Mouse (Mus musculus): ENCODE measurements at regions not wholly inside any gene's neighbourhood (a gene's known extent, or its start where the extent isn't known, plus 50 kb on each side); places are given as distances from the start of the nearest gene placed in this dataset.

DNA sequence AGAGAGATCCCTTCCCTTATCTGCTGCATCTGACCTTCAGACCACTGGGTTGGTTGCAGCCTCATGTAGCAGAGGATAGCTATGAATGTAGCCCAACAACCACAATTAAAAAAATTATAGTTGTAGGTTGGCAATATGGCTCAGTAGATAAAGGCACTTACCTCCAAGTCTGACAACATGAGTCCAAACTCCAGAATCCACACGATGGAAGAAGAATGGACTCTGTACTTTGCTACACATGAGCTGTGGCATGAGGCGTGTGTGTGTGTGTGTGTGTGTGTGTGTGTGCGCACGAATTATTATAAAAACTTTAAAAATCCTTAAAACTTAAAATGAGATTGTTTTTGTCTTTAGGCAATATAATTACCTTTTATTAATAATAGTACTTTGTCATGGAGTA lies 163.2 kb upstream of the Pik3r1 start:
- ATAC-seq (ENCODE audit: poor library complexity, severe bottlenecking) = no peak

DNA sequence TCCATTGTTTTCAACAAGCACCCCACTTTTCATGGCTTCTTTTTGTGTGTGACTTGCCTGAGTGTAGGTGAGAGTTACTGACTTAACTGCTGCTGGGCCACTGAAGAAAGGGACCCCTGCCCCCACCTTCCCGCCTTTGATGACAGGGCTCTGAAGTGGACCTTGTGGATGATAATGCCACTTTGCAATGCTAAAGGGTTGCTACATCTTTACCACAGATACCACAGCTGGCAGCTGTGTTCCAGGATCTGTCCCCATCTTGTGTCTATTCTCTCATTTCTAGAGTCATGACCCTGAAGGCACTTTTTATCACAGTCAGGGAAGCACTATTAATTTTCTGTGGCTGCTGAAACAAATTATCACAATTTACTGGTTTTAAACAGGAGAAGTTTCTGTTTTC lies 163.9 kb upstream of the Pik3r1 start:
- peak; percentile 66 for ATAC-seq (ENCODE audit: poor library complexity, severe bottlenecking)

DNA sequence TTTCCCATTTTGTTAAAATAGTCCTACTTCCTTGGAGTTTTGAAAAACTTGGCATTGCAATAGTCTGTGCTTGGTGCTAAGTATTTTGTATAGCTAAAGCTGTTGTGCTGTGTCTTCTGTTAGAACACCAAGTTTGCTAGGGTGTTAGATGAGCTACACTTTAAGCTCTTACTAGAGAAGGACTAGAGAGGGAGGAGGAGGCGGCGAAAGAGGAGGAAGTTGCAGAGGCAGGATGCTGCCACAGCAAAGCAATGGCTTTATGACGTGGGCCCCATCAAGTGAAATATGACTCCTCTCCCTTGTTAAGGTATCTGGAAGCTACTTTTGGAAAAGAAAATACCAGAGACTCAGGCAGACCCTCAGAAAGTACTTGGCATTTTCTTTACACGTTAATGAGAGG lies 167.8 kb upstream of the Pik3r1 start:
- ATAC-seq (ENCODE audit: poor library complexity, severe bottlenecking) = peak; percentile 47

- ATAC-seq (ENCODE audit: poor library complexity, severe bottlenecking) = no peak
These were observed 186.5 kb upstream of the Pik3r1 start for GRCm38 (mm10) chr13:101954521-101954920.

- ATAC-seq (ENCODE audit: poor library complexity, severe bottlenecking) = no peak
These were observed 187.9 kb upstream of the Pik3r1 start for GRCm38 (mm10) chr13:101955806-101956418.

GRCm38 (mm10) chr13:101957782-101958181 lies 189.8 kb upstream of the Pik3r1 start:
- no peak for ATAC-seq (ENCODE audit: poor library complexity, severe bottlenecking)

DNA sequence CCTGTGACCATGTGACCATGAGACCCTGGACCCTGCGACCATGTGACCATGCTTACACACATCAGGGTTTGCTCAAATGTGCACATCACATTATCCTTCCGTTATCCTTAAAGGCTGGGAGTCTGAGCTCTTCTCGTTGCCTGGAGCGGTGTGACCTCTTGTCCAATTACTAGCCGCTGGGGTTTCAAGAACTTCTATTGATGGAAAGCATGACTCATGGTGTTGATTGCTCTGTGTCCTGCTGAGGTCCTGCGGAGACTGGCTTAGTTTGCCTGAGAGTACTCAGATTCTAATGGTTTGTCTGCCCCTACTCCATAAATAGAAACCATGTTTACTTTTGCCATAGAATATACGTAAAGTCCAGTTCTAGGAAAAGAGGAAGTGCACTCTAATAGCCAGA lies 197.5 kb upstream of the Pik3r1 start:
- no peak for ATAC-seq (ENCODE audit: poor library complexity, severe bottlenecking)

DNA sequence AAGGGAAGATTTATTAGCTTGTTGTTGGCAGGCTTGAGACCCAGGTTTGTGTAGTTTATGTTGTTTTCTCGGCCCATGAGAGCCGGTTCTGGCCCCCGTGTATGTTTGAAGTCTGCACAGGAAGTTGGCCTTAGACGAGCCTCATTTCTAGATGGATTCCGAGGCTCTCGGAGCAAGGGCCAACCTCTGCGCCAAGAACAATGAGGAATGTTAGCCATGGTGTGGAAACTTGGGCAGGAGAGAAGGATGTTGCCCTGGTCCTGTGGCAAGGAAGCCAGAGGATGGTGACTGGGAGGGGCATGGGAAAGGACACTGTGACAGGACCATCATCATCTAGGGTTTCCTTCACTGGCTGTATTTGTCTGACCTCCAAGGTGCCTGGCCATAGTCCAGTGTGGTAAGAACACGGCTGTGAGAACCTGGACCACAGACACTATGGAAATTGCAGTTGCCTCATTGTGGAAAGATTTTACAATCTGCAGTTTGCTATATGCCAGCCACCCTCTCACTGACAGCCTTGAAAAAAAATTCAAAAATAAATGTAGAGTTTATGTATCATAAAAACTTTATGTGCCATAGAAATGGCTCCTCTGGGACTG lies 198.9 kb upstream of the Pik3r1 start:
- ATAC-seq (ENCODE audit: poor library complexity, severe bottlenecking) = no peak

DNA sequence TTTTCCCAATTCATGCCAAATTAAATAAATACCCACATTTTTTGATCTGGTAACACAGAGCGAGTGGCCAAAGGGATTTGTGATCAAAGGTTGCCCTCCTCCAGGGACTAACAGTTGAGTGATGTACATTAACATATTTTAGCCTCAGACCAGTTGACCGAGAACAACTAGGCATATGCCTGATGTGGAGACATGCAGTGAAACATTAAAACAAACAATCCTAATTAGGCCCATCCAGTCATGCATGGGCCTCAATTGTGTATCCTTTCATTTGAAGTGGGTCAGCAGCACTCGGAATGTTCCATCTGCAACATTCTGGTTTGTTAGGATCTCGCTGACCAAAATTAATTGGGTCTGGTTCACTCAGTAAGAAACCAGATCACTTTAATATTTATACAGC lies 199.4 kb upstream of the Pik3r1 start:
- no peak for ATAC-seq (ENCODE audit: poor library complexity, severe bottlenecking)

- ATAC-seq (ENCODE audit: poor library complexity, severe bottlenecking) = no peak
These were observed 208.7 kb upstream of the Pik3r1 start for GRCm38 (mm10) chr13:101976766-101977165.

DNA sequence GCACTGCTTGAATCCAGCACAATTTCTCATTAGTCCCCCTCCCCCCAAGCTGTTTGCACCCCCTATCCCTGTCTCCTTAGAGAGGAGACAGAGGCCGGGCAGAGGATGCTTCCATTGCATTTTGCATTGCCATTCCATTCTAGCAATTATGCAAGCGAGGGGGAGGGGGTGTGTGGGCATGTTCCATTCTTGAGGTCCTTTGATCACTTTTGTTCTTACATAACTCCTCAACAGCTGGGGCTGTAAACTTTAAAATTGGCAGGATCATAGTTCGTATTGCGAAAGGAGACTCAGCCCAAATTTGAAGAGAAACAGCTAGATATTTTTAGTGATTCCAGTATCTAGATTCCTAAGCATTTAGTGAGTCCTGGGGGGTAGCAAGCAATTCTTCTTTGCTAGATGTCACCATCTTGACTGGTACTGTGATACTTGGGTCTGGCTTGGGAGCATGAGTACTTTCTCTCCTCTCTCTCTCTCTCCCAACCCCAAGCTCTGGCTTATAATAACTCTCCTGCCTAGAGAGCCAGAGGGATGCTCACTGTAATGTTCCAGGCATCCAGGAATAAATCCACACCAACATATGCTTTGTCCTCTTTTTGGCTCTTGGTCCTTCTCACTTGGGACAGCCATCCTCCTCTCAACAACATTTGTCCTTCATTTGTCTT lies 212.3 kb upstream of the Pik3r1 start:
- ATAC-seq (ENCODE audit: poor library complexity, severe bottlenecking) = no peak

- no peak for ATAC-seq (ENCODE audit: poor library complexity, severe bottlenecking)
These were observed 220.8 kb upstream of the Pik3r1 start for GRCm38 (mm10) chr13:101988637-101989413.

GRCm38 (mm10) chr13:101991729-101992128 lies 223.7 kb upstream of the Pik3r1 start:
- ATAC-seq (ENCODE audit: poor library complexity, severe bottlenecking) = no peak

DNA sequence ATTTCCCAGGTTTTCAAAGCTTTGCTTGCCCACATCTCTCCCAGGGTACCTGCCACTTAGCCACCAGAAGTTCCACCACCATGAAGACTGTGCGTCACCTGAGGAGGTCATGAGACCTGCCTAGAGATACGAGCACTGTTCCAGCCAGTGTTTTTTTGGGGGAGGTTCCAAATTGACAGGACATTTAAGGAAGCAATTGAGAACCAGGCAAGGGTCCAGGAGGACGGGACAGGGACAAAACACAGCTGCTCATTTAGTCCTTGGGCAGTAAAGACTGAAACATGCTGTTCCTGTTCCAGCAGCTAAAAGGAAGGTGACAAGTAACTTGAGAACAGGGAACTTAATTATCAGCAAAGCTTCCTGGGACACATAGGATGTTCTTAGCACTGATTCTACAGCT lies 226.8 kb upstream of the Pik3r1 start:
- no peak for ATAC-seq (ENCODE audit: poor library complexity, severe bottlenecking)

GRCm38 (mm10) chr13:101995529-101995928 lies 227.5 kb upstream of the Pik3r1 start:
- ATAC-seq (ENCODE audit: poor library complexity, severe bottlenecking) = no peak

- ATAC-seq (ENCODE audit: poor library complexity, severe bottlenecking) = 0 out of 2 replicates have a peak, but pooled peaks have one; percentile 24
These were observed 228.1 kb upstream of the Pik3r1 start for GRCm38 (mm10) chr13:101996144-101996543.

GRCm38 (mm10) chr13:101997415-101997814 lies 229.4 kb upstream of the Pik3r1 start:
- ATAC-seq (ENCODE audit: poor library complexity, severe bottlenecking) = no peak

DNA sequence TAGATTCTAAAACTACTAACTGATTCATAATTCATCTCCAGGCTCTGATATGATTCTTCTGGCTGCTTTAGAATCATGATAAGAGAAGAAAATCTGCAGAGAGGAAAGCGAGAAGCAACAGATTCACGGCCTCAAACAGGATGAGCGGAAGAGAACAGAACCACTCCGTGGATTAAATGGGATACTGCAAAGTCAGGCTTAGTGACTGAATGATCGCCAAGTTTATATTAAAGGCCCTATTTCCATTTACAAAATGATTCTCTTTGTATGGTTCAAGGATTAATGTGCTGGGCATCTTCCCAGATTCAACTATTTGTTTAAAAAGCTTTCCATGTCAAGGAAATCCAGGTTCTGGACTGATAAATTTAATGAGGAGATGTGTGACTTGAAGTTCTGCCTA lies 238.5 kb upstream of the Pik3r1 start:
- ATAC-seq (ENCODE audit: poor library complexity, severe bottlenecking) = no peak

GRCm38 (mm10) chr13:102011965-102012364 lies 243.9 kb upstream of the Pik3r1 start:
- no peak for ATAC-seq (ENCODE audit: poor library complexity, severe bottlenecking)

DNA sequence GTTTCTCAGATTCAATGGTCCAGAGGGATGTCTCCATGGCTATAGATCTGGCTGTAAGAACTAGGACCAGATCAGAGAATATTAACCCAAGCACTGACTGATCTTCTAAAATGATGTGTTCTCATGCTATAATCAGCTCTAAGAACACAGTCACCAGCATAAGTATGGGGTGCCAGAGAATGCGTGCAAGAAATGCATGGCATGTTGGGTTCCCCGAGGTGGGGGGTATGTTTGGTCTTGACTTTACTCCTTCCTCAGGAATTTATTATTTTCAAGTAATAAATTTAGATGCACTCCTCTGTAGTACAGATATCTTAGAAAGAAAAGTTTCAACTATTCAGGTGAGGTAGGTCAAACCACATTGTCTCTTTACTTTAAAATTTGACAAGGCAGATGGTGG lies 246.5 kb upstream of the Pik3r1 start:
- ATAC-seq (ENCODE audit: poor library complexity, severe bottlenecking) = no peak

GRCm38 (mm10) chr13:102014958-102015357 lies 246.9 kb upstream of the Pik3r1 start:
- ATAC-seq (ENCODE audit: poor library complexity, severe bottlenecking) = no peak

DNA sequence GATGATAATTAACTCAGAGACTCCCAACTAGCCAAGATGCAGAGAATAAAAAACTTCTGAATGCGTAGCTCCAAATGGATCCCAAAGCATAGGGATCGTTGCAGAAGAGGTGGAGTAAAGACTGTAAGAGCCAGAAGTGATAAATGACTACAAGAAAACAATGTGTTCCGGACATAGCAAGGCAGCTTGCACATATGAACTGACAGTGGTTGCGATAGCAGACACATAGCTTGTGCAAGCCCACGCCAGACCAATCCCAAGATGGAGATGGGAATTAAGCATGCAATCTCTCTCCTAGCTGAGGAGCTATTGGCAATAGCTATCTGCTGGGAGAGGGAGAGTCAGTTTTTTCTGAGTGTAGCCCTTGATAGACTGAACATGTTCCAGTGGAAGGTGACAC lies 248.5 kb upstream of the Pik3r1 start:
- ATAC-seq (ENCODE audit: poor library complexity, severe bottlenecking) = no peak
